Mouse (Mus musculus) adrenal gland, adult (tissue): ENCODE data around the gene Slf2.

ENCODE experiments used
- DNase-seq, 2 experiments: peaks; one replicate each; pipeline ENCODE4 v3.0.0; 2022 to 2023; ENCODE audit warnings: low spot score in 1 of 2; ENCODE audit not compliant: inconsistent age in 2 of 2

The Slf2 gene

GRCm38 (mm10) chr19:44982477-44983115 lies 51.6 kb downstream of the Slf2 start:
- DNase-seq: no peak

DNA sequence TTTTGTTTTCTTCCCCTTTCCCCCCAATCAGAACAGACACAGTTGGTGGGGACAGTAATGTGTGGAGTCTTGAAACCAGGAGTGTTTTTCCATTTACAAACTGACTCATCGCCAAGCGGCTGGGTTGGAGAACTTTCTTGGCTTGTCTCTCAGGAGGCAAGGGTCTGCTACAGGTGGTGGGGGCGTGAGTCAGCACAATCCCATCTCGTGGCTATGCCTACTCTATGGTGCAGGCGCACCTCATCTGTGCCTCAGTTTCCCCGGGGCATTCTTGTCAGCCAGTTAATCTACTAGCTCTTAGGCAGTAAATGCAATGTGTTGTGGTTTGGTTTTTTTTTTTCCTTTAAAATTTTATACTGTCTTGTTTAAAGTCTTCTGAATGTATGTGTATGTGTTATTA lies 52.4 kb downstream of the Slf2 start:
- no peak for DNase-seq

DNA sequence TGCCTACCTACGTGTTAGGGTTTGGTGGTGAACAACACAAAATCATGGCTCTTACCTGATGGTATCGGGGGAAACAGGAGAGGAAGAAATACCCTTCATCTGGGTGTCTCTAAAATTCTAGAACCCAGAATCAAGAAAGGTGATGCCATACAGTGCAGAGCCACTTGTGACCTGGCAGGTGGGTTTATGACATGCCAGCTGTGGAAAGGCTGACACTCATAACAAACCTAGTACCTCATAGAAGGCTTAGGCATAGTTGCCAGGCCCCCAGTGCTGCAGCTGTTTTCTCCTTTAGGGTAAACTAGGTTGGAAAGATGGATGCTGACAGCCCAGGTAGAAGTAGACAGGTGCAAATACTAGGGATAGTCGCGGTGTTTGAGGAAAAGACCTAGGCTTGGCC lies 53.5 kb downstream of the Slf2 start:
- DNase-seq: no peak

DNA sequence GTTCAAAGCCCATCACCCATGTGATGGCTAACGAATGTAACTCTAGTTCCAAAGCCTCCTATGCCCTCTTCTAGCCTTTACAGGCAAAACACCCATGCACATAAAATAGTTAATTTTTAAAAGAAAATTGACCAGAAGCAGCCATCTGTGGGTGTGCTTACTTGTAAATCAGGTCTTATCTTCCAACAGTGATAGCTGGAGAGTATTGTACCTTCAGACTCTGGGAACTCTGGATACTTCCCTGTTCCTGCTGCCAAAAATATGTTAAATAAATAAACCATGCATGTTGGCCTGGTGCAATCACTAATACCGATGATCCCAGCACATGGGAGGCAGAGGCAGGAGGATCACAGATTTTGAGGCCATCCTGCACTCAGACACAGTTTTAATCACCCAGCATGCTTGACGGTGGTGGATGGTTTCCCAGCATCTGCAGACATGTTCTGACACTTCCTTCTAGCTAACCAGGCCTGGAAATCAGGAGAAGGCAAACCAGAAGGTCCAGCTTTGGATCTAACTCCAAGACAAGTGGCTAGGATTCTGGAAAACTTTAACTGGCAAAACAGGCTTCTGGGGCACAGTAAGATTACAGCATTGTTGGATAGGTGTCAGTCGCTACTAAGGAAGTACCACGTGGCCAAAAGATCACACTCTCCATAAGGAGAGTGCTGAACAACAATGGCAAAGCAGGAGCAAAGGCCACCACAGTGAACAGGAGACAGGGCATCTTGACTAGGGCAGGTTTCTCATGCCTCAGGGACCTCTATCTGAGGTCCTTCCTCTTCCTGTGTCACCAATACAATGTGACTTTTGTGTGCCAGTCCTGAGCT lies 54.4 kb downstream of the Slf2 start:
- DNase-seq: no peak

- DNase-seq: no peak
Observed at GRCm38 (mm10) chr19:44987004-44987403, 56.1 kb downstream of the Slf2 start.

DNA sequence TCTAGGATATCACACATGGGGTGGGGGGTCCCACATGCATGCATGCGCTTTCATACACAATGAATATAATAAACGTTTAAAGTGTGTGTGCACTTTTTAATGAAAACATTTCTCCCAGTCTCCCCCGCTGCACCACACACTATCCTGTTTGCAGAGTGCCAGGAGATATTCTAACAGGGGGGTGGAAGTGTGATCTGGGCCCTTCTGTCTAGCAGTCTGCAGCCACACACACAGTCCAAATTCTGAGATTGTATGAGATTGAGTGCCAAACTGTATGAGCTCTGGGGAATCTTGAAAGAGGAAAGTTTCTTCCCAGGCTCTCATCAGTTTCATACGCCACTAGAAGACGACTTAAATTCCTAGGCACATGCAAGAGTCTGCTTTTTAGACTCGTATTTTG lies 56.9 kb downstream of the Slf2 start:
- no peak for DNase-seq

DNA sequence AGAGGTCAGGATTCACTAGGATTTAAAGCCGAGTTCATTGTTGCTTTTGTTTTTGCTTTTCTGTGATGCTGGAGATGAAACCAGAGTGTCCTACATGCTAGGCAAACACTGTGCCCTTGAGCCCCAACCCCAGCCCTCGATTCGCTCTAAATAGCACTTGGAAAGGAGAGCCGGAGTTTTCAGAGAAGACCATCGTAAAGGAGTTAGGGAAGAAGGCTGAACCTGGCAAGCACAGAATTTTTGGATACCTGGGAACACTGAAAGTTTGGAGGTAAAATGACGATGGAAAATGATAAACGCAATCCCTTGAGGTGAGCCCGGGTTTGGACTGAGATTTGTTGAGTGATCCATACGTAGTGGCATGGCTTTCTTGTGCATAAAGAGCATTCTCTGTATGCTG lies 57.4 kb downstream of the Slf2 start:
- no peak for DNase-seq

DNA sequence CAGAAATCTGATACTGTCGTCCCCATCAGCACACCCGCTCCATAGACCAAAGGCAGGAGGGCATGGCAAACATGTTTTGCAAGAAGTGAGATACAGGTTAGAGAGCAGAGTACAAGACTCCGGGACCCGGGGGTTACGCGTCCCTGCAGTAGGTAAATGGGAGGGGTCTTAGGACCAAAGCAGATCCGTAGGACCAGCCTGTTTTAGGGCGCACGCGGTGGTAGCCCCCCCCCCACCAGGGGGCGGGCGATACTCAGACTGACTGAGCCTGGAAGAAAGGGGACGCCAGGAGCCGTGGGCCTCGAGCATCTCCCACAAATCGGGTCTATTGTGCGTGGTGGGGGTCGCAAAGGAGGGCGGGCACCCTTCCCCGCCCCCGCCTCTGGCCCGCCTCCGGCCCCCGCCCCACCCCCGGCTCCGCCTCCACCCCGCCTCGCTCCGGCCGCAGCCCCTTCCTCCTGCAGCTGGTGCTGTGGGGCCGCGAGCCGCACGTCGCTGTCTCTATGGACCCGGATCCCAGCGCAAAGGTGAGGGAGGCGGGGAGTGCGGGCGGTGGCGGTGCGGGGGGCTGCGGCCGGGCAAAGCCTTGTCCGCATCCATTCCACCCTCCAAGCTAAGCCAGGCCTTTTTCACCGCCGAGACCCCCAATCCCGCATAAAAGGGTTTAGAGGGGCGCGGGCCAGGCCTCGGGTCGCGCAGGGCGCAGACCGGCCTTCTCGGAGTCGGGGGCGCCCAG lies 58.0 kb downstream of the Slf2 start, which contains the start of gene Sema4g:
TSS of gene Sema4g (plus strand) at position 271 of the 736 bp plus-strand sequence.
- peak in 1 of 2 experiments; percentile 62 for DNase-seq

- peak in 1 of 2 experiments; percentile 63 for DNase-seq
Observed at GRCm38 (mm10) chr19:44989567-44990495, 58.9 kb downstream of the Slf2 start.

DNA sequence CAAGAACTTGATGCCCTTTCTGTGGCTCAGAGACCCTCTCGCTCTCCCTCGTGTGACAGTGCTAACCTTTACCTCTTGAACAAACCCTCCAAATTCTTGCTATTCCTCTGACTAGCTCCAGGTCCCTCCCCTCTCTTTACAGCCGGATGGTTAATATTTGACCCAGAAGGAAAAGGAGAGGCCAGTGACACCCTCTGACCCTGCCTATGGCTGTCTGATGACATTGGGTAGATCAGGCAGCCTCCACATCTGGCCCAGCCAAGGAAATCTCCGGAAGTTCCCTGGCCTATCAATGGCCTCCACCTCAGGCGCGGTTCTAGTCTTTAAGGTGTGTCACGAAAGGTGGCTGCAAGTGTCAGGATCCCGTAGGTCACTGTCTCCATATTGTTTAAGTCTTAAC lies 60.1 kb downstream of the Slf2 start:
- no peak for DNase-seq

DNA sequence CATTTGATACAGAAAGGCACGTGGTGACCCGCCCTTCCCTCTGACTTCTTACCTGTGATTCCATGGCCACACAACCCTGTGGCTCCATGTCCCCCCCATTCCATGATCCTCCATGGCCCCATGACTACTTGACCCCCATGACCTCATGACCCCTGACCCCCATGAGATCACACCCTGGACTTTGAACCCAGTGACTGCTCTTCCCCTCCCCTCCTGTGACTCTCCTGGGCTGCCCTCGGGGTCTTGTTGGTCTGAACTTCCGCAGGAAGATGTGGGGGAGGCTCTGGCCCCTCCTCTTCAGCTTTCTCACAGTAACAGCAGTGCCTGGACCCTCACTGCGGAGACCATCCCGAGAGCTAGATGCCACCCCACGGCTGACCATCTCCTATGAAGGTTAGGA lies 61.3 kb downstream of the Slf2 start:
- no peak for DNase-seq

- DNase-seq: no peak
Observed at GRCm38 (mm10) chr19:44992712-44993111, 61.8 kb downstream of the Slf2 start.

- DNase-seq: no peak
Observed at GRCm38 (mm10) chr19:44997786-44998185, 66.8 kb downstream of the Slf2 start.

DNA sequence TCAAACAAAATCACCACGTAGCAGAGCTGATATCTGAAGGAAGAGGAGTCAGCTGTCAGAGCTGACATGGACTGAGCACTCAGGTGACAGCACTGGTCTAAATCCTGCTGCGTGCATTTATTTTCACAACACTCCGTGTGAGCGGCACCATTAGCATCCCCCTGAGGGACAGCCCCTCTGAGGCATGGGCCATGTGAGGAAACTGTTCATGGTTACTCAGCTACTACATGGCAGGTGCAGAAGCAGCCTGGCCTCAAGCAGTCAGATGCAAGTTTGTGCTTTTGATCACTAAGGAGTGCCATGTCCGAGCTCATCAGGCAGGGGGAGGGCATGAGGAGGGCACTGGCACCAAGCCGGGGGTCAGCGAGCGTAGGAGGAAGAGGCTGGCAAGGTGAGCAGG lies 68.7 kb downstream of the Slf2 start:
- DNase-seq: peak in 1 of 2 experiments; percentile 18

DNA sequence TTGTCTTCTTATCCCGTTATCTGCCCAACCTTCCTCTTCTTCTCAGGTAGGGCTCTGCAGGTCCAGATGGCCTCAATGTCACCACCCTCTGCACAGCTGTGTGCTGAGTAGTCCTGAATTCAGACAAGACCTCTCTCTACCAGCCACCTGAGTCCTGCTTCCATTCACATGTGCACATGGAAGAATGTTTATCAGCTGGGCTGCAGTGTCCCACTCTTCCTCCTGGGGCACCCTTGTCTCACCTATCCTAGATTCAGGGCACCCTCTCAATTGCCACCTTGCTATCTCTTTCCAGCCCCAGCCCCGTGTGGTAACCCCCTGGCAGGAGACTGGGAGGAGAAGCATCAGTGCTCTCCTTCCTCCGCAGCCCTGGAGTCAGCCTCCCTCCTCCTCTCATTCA lies 71.3 kb downstream of the Slf2 start:
- DNase-seq: peak in 1 of 2 experiments; percentile 54

DNA sequence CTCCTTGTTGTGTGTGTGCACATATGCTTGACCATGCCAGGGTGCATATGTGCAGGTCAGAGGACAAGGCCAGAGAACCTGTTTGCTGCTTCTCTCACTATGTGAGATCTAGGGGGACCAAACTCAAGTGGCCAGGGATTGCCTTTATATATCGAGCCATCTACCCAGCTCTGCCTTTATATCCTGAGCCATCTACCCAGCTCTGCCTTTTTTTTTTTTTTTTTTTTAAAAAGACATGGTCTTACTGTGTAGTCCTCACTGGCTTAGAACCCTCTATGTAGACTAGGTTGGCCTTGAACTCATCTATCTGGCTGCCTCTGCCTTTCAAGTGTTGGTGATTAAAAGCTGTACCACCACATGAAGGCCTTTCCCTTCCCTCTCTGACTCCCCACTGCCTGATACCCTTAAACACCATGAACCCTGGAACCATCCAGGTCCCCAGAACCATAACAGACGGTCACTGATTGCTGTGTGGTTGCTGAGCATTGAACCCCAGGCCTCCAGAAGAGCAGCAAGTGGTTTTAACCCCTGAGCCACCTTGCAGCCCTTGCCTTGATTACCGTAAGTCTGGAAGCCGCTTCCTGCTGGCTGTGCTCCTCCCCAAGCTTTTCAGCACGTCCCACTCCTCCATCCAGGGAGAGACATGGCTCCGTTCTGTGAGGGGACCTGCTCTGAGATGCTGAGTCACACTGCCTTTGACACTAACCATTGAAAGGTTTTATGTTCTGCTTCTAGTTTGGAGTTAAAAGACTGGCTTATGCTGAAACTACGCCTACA lies 73.0 kb downstream of the Slf2 start:
- peak in 1 of 2 experiments; percentile 28 for DNase-seq

DNA sequence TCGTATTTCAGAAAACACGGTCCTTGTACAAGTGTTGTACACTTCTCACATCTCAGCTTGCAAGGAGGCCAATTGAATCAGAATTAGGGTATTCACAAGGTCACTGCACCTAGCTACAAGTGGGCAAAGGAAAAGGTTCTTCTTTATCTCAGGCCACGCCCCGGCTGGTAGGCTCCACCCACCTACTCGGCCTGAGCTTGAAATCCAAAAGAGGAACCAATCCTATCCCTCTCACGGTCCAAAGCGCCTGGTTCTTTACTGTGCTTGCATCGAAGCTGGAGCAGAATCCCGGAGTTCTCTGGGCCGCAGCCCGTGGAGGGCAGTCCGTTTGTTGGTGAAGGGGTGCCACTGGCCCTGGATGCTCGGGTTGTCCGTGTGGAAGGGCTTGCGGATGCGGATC lies 74.5 kb downstream of the Slf2 start, which contains the start of gene Twnk:
TSS of gene Twnk (plus strand) at position 220 of the 400 bp plus-strand sequence.
- DNase-seq: peak; percentile 71 to 85

- peak; percentile 97 to 99 for DNase-seq
Observed at GRCm38 (mm10) chr19:45005957-45006712, 75.2 kb downstream of the Slf2 start, which contains the start of gene Mrpl43. Gene Mrpl43, minus strand, starts transcription at chr19:45006442.

DNA sequence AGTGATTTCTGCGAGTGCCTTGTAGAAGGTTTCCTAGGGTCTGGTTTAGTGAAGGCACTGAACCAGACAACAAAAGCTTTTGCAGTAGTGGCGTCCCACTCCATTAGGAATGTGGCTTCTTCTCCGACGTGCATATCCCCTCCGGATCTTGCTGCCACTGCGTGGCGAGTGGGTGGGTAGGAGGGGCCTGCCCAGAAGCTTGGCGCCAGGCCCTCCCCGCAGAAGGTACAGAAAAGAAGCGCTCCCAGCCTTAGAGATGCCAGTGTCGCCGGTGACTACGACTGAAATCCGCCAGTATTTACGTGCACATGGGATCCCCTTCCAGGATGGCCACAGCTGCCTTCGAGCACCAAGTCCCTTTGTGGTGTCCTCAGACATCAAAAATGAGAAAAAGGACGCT lies 76.1 kb downstream of the Slf2 start:
- DNase-seq: peak in 1 of 2 experiments; percentile 68
